Mouse (Mus musculus): ENCODE data around the gene Tmem91.

Gene Tmem91

DNA sequence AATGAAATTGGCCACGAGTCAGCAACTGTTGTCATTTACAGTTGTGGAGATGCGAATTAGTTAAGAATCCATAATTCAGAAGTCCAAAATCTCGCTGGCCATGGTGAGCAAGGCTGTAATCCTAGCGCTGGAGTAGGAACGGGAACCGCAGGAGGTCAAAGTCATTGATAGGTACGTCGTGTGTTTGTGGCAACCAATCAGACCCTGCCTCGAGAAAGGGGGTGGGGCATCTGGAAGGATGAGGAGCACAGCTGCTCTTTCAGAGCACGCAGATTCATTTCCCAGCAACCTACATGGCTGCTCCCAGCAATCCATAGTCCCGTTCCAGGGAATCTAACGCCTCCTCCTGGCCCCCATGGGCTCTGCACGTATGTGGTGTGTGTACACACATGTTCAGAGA lies 24.9 kb upstream of the Tmem91 start:
- no peak for DNase-seq (ENCODE audit: low read depth, low spot score)

DNA sequence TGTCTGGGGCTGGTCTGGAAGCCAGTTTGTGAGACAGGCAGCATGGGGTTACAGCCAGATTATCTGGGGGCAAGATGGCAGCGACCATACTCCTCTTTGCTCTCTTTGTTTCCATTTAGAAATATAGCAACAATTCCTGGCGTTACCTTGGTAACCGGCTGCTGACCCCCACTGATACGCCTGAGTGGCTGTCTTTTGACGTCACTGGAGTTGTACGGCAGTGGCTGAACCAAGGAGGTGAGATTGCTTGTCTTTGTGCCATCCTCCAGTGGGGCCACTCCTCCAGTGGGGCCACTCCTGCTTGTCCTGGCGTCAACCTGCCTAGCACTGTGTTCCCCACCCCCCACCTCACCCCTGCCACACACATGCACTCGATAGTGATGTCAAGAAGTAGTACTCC lies 19.1 kb upstream of the Tmem91 start:
- DNase-seq (ENCODE audit: low read depth, low spot score): no peak

DNA sequence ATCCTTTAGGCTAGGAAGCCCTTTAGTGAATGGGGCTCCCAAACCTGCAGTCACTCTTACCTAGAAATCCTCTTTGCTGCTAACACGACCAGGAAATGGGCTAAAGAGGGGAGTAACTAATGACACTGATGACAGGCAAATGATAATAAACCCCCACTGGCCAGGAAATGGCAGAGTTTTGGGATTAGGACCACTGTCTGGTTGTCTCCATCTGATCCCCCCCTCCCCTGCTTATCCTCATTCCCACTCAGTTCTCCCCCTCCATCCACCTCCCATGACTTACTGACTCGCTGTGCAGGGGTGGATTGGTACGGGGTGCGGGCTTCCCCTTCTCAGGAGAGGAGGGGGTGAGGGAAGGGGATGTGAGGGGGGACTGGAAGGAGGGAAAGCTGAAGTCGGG lies 15.1 kb upstream of the Tmem91 start:
- DNase-seq (ENCODE audit: low read depth, low spot score): no peak

DNA sequence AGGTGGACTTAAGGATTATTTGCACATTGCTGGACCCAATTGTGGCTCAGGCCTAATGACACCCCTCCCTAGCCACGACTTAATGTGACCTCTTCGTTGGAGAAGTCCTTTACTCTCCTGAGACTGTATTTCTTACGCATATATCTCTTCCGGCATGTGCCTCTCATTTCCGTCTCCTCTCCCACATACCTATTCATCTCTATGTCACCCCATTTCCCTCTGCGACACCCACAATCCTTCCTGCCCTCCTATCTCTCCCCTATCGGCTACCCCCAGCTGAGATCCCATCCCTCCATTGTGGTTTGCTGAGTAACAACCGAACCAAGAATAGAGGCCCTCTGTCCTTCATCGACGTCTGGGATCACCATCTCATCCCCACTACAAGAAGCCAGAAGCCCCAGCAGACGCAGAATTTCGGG lies 14.6 kb upstream of the Tmem91 start:
- DNase-seq (ENCODE audit: low read depth, low spot score): no peak

DNA sequence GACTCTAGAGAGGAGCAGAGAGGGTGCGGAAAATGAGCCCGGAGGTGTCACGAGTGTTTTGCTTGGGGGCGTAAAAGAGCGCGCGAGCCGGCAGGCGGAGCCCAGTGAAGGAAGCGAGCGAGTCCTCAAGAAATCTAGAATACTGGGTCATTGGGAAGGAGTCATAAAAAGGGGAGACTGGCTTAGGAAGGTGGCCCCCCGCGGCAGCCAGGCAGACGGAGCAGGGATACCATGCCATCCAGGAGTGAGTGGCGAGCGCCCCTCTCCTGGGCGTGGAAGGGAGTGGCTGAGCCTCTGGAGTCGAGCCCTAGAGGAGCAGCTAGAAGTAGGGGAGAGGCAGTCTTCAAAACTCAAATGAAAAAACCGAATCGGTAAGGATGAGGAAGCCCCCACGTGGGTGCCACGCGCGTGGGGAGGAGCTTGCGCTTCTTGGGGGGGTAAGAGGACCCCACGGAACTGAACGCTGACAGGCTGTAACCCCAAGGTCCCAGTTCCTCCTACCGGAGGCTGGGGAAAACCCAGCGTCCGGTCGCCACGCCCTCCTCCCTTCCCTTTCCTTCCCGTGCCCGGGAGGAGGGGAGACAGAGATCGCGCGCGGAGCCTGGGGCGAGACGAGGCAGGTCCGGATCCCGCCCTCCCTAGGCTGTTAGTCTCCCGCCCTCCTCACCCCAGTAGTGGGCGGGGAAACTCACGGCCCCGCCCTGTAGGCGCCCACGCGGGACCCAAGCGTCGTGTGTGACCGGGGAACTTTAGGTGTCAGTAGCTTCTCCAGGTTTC lies 14.0 kb upstream of the Tmem91 start:
- DNase-seq (ENCODE audit: low read depth, low spot score): peak; percentile 77

DNA sequence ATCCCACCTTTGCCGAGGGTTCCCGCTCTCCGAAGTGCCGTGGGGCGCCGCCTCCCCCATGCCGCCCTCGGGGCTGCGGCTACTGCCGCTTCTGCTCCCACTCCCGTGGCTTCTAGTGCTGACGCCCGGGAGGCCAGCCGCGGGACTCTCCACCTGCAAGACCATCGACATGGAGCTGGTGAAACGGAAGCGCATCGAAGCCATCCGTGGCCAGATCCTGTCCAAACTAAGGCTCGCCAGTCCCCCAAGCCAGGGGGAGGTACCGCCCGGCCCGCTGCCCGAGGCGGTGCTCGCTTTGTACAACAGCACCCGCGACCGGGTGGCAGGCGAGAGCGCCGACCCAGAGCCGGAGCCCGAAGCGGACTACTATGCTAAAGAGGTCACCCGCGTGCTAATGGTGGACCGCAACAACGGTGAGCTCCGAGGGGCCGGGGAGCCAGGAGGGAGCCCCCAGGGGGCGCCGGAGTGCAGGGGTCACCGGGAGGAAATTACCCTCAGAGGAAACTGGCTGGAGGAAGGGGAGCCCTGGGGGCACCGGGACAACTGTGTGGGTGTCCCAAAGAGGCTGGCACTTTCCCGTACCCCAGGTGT lies 12.9 kb upstream of the Tmem91 start:
- DNase-seq (ENCODE audit: low read depth, low spot score): no peak

DNA sequence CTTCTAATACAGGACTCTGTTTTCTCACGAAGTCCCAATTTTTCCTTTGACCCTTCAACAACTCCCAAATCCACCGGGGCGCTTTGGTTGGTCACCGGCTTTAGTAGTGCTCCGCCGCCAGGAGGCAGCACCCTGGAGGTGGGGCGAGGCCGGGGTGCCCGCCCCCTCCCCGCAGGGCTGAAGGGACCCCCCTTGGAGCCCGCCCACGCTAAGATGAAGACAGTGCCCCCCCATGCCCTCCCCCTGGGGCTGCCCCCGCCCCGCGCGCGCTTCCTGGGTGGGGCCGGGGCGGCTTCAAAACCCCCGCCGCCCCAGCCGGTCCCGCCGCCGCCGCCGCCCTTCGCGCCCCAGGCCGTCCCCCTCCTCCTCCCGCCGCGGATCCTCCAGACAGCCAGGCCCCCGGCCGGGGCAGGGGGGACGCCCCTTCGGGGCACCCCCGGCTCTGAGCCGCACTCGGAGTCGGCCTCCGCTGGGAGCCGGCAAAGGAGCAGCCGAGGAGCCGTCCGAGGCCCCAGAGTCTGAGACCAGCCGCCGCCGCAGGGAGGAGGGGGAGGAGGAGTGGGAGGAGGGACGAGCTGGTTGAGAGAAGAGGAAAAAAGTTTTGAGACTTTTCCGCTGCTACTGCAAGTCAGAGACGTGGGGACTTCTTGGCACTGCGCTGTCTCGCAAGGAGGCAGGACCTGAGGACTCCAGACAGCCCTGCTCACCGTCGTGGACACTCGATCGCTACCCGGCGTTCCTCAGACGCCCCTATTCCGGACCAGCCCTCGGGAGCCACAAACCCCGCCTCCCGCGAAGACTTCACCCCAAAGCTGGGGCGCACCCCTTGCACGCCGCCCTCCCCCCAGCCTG lies 11.9 kb upstream of the Tmem91 start, which contains the start of gene Tgfb1:
Tgfb1 (plus strand) TSS at position 323 of the 852 bp plus-strand sequence.
- peak; percentile 62 for DNase-seq (ENCODE audit: low read depth, low spot score)

DNA sequence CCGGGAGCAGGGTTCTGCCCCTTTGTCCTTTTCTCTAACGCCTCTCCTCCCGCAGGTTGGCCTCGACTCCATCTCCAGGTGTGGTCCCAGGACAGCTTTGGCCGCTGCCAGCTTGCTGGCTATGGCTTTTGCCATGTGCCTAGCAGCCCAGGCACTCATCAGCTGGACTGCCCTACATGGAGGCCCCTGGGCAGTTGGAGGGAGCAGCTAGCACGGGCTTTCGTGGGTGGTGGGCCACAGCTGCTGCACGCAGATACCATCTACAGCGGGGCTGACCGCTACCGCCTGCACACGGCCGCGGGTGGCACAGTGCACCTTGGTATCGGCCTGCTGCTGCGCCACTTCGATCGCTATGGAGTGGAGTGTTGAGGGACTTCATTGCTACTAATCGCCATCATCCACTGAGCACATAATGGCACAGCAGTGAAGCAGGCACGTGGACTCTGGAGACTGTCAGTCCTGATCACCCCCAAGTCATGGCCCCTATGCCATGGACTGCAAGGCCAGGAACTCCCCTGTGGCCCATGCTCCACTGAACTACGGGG lies 11.0 kb upstream of the Tmem91 start:
- DNase-seq (ENCODE audit: low read depth, low spot score): no peak

DNA sequence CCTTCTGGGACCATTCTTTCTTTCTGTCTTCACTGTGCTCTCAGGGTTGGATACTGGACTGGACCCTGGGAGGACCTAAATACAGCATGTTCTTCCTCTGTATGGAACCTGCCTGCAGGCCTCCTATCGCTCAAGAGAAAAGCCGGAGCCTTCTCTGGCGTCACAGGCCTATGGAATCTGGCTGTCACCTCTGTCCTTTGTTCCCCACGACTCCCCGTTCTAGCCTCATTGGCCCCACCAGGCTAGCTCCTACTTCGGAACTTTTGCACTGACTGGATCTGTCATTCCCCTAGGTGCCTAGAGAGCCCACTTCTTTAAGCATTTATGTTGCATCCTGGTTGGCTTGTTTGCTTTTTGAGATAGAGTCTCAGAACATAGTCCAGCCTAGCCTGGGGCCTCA lies 9.7 kb upstream of the Tmem91 start:
- no peak for DNase-seq (ENCODE audit: low read depth, low spot score)

DNA sequence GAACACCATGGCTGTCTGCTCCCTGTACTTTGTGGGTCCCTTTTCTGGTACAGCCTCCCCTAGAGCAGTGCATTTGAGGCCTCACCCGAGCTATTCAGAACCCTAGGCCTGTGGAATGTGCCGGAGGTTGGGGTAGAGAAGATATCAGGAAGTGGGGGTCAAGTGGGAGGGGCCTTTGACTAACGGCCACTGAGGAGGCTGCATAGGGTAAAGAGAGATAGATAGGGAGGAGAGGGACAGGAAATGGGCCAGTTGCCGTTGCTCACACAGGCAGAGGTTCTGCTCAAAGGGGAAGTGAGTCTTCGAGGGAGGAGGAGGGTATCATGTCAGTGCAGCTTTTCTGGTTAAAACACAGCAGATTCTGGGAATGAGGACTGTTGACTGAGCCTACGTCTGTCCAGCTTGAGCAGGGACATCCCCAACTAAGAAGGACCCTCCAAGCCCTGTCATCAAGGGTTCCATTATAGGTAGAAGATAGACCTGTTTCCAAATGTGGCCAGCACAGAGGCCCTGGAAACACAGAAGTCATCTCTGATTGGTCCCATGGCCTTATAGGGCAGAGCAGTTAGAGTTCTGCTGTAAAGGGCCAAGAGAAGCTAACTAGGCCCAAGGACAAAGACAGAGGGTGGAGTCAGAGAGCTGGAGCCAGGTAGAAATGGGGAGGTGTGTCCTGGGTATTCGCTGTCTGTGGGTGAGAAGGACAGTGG lies 8.7 kb upstream of the Tmem91 start:
- DNase-seq (ENCODE audit: low read depth, low spot score): peak; percentile 46

DNA sequence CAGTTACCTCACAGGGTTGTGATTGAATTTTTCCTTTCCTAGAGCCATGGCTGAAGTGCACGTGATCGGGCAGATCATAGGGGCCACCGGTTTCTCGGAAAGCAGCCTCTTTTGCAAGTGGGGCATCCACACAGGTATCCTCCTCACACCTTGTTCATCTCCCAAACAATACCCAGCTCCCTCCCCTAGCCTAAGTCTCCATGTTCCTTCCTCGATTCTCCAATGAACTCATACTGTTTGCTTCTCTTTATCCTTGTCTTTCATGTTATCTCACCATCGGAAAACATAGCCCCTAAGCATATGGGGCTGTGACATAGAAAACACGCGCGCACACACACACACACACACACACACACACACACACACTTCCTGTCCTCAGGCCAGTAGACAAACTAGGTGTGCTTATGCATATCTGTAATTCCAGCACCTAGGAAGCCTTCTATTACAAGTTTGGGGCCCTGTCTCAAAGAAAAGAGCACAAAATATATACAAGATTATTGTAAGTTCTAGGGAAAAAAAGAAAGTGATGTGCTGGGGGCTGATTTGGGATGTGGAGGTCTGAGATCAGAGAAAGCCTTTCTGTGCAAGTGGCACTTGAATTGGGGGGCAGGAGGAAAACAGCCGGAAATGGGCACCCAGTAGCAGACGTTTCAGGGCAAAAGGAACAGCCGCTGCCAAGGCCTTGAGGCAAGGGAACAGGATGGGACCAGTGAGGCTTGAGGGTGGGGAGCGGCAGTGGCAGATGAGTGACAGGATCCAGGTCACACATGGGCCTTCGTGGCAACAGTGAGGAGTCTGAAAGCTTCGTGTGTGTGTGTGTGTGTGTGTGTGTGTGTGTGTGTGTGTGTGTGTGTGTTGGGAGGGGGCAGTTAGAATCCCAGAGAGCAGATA lies 6.6 kb upstream of the Tmem91 start:
- DNase-seq (ENCODE audit: low read depth, low spot score): no peak

DNA sequence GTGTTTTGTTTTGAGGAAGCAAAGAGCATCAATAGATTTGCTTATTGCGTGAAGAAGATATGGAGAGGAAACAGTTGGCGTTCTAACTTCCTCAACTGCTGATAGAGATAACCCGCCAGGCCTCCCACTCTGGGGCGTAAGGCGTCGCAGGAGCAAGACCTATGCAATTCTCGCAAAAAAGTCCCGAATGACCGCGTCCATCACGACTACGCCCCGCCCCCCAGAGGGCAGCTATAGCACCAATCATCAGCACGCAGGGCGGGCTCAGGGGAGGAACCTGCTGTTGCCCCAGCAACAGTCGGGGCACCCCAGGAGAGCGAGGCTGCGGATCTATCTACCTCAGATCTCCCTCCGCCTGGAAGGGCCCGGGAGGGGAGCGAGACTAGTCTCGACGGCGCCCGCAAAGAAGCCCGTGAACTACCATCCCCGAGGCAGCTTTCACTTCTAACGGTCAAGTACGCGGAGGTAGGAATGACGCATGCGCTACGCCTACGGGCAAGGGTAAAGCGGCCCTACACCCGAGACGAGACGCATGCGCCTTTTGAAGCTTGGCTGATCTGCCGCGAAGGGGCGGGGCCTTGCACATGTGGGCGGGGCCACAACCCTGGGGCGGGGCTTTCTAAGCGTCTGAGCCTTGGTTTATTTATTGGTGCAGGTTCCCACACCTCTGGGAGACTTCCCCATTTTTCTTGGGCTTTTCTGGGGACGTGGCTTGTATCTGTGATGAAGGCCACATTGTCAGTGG lies 5.7 kb upstream of the Tmem91 start, which contains the start of gene B9d2:
B9d2 (plus strand) TSS at position 267 of the 745 bp plus-strand sequence.
- peak; percentile 94 for DNase-seq (ENCODE audit: low read depth, low spot score)

DNA sequence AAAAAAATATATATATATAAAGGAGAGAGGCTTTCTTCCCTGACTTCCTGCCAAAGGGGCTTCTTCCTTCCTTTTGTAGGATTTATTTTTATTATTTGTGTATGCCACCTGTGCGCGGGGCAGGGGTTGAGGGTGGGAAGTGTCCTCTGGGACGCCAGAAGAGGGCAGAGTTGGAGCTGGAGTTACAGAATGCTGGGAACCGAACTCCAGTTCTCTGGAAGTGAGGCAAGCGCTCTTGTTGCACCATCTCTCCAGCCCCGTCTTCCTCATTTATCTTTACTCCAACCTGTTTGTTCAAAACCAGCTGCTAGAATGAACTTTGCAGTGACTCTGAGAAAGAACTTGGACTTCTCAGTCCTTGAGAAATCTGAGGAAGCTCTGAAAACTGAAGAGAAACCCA lies 5.0 kb upstream of the Tmem91 start:
- DNase-seq (ENCODE audit: low read depth, low spot score): no peak

DNA sequence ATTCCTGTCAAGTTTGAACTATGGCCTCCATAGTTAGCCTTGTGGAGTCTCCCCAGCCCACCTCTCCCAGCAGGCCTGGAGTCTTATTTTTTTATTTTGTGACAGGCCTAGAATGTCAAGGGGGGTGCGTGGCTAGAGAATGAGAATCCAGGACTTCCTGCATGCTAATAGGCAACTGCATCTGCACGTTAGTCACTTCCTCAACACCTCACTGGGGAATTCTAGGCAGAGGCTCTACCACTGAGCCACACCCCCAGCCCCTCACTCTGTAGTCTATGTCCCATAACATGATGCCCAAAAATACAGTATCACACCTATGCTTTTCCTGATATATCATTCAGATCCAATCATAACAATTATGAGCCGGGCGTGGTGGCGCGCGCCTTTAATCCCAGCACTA lies 2.0 kb upstream of the Tmem91 start:
- DNase-seq (ENCODE audit: low read depth, low spot score): no peak

DNA sequence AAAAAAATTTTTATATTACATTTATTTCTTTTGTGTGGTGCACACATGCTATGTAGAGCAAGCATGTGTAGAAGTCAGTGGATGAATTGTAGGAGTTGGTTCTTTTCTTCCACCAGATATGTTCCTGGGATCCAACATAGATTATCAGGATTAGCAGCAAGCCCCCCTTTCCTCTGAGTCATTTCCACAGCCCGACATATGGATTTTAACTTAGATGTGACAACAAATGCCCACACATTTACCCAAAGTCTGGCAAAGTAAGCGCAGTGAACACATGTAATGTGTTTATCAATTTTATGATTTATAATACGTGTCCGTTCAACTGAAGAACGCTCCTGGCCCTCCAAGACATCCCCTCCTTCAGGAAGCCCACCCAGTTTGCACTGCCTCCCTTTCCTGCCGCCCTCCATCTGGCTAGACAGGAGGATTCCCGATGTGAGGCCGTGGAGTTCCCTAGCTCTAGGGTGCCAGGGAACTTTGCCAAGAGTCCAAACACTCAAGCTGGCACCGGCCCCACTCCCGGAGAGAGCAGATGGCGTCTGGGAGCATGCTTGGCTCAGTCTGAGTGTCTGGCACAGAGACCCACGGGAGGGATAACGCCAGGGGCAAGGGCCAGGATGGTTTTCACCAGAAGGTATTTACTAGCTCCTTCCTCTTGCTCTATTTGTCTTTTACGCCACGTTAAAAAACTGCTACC lies 1.3 kb upstream of the Tmem91 start:
- DNase-seq (ENCODE audit: low read depth, low spot score): peak; percentile 60

DNA sequence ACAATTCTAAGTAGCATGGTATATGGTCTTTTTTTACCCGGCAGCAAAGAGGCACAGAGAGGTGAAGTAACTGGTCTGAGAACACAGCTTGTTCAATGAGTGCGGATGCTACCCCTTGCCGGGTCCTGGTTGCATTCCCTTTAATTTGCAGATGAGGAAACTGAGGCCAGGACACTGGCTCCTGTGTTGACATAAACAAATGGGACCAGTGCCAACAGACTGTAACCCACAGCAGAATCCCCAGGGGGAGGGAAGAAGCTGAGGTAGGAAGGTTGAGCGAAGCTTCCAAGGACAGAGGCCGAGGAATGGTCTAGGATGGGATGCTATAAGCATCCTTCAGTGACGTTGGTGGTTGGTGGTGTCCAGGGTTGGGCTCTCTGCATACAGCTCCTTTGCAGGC lies 439 bp upstream of the Tmem91 start:
- DNase-seq (ENCODE audit: low read depth, low spot score): no peak

DNA sequence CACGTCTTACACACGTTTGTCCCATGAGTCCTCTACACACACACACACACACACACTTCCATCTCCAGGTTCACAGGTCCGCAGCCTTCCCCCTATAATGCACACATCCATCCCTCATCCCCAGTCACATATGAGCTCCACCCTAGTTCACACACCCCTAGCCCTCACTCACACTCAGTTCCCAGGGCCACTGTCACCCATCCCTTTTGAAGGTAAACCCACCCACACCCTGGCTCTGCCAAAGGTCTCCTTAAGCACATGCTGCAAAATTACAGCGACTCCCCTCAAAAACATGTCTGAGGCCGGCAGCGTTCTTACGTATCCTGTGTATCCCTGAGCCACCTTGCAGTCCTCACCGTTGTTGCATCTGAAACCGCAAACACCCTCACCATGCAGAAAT lies 669 bp downstream of the Tmem91 start:
- DNase-seq (ENCODE audit: low read depth, low spot score): no peak

DNA sequence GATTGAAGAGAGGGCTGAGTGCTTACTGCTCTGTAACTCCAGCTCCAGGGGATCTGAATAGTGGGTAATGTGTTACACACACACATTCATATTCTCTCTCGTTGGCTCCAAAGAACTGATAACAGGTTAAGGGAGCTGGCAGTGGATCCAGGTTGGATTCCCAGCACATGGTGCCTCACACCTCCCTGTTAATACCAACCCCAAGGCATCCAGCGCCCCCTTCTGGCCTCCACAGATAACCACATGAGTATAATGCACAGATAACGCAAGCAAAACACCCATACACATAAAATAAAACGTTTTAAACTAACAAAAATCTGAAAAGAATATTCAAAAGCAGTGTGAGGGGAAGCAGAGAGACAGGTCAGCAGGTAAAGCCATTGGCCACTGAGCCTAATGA lies 2.5 kb downstream of the Tmem91 start:
- DNase-seq (ENCODE audit: low read depth, low spot score): no peak

DNA sequence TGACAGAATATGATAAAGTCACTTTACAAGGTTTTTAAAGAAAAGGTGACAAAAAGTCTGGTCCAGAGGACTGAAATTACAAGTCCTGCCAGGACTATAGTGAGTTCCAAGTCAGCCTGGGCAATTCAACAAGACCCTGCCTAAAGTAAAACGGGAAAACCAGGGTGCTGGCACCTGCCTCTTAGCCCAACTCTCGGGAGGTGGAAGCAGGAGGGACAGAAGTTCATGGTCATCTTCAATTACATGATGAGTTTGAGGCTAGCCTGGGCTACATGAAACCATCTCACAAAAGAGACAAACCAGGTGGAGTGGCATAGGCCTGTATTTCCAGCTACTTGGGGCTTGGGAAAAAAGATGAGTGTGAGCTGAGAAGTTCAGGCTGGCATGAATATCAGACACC lies 3.3 kb downstream of the Tmem91 start:
- no peak for DNase-seq (ENCODE audit: low read depth, low spot score)

Data from skeletal muscle tissue, adult 2 months (tissue).